Comparison of ENCODE assay signal across 14 mouse cellular contexts in genomic region chr15:61582335-61582734, GRCm38 (mm10).
"Had no signal": no experiment of that assay in that cellular context is flagged by ENCODE, and none has a peak within 500 bp of the region (broad histone marks: within the 10 kb centered on the region; RNA-seq: fewer than 3 reads in every experiment).

No protein-coding gene starts in this region.

- H3K27ac ChIP-seq: intestine, embryonic 15.5 days; limb, embryonic 13.5 days; liver, embryonic 14.5 days; midbrain, embryonic 10.5 days; midbrain, embryonic 15.5 days; neural tube, embryonic 13.5 days; stomach, embryonic 15.5 days had no signal

- ATAC-seq: intestine, embryonic 15.5 days; midbrain, embryonic 15.5 days had no signal

- H3K4me3 ChIP-seq: intestine, embryonic 15.5 days; limb, embryonic 13.5 days; midbrain, embryonic 10.5 days; midbrain, embryonic 15.5 days; neural tube, embryonic 13.5 days; stomach, embryonic 15.5 days had no signal

- DNase-seq: kidney, adult 2 months; left cerebral cortex, postnatal 4 days; lung, adult 18-20 months; lung, postnatal 4 days; retina, postnatal 1 day; right cerebral cortex, postnatal 4 days; spleen, adult 18-20 months had no signal
